Mouse (Mus musculus) liver, adult 2 months (tissue): ENCODE measurements around the gene Tmed10. TPM values are rescaled to one million over a fixed set of nuclear protein-coding genes. Genes with fewer than 3 reads are reported as not detected.

Experiments
- DNase-seq: peaks from one replicate; pipeline ENCODE4 v3.0.0-alpha.2; 2011; ENCODE audit warnings: low read depth, low spot score; ENCODE audit errors: extremely low read depth
- H3K27ac ChIP-seq: fragments of 200-500 bp; replicated peaks from 2 replicates; pipeline ENCODE4 v1.5.1; 2012; ENCODE audit warnings: low read depth, mild to moderate bottlenecking, control low read depth, inconsistent platforms, low read length; ENCODE audit not compliant: insufficient read depth
- H3K27me3 ChIP-seq: fragments of 200-500 bp; 2 replicates; pipeline ENCODE4 v1.6.1; 2012; ENCODE audit warnings: mild to moderate bottlenecking, moderate library complexity, low read length, inconsistent platforms; ENCODE audit not compliant: control insufficient read depth, insufficient read depth
- H3K36me3 ChIP-seq: fragments of 200-500 bp; 2 replicates; pipeline ENCODE4 v1.6.1; 2012; ENCODE audit warnings: low read length, inconsistent platforms; ENCODE audit not compliant: control insufficient read depth, insufficient read depth
- H3K4me1 ChIP-seq: fragments of 200-500 bp; 2 replicates; pipeline ENCODE4 v1.6.1; 2011; ENCODE audit warnings: low read length; ENCODE audit not compliant: control insufficient read depth, insufficient read depth
- H3K4me3 ChIP-seq: fragments of 200-500 bp; 2 replicates; pipeline ENCODE4 v1.5.1; 2011; ENCODE audit warnings: low read depth, mild to moderate bottlenecking, control low read depth, low read length, moderate library complexity; ENCODE audit not compliant: insufficient read depth
- H3K79me2 ChIP-seq: fragments of 200-500 bp; 2 replicates; pipeline ENCODE4 v1.6.1; 2012; ENCODE audit warnings: inconsistent platforms, mild to moderate bottlenecking, low read length, moderate library complexity; ENCODE audit not compliant: control insufficient read depth, insufficient read depth
- H3K9ac ChIP-seq: fragments of 200-500 bp; 2 replicates; pipeline ENCODE4 v1.6.1; 2012; ENCODE audit warnings: low read depth, mild to moderate bottlenecking, control low read depth, inconsistent platforms, low read length
- CTCF ChIP-seq: fragments of 200-500 bp; IDR thresholded peaks from 2 replicates; pipeline ENCODE4 v1.5.1; 2011; ENCODE audit warnings: low read depth, low read length, control low read depth
- POLR2A ChIP-seq: fragments of 200-500 bp; IDR thresholded peaks from 2 replicates; pipeline ENCODE4 v1.6.1; 2011; ENCODE audit warnings: low read length, control low read depth; ENCODE audit not compliant: insufficient read depth; ENCODE audit errors: extremely low read depth
- WGBS: fragments of 180-500 bp; shearing (Covaris S2); methylation state at CpG from one replicate; pipeline ENCODE4 v1.1.7; 2018; 5-methylcytosine and 5-hydroxymethylcytosine counted together
- polyA plus RNA-seq: library from polyadenylated mRNA; depleted of rRNA; stranded (reverse); fragments of >200 nt; gene quantifications from 2 replicates; pipeline ENCODE4 v1.2.3, GENCODE M21; 2012
- total RNA-seq: library from RNA; depleted of rRNA; stranded (reverse); fragments of >200 nt; gene quantifications from 2 replicates; pipeline ENCODE4 v1.2.3, GENCODE M21; 2014

Gene Tmed10
- total and polyA plus RNA-seq, 2 experiments: 44.3 to 151 TPM

- no peaks in the 10 kb centered on the region for H3K27me3 ChIP-seq
- DNase-seq: peak; percentile 31
- TF ChIP-seq POLR2A: no peak
- no peak for TF ChIP-seq CTCF
- H3K27ac ChIP-seq: no peak overlapping the region
- H3K4me1 ChIP-seq: peaks cover 29% of the 10 kb centered on the region
- H3K36me3 ChIP-seq: no peaks in the 10 kb centered on the region
- H3K9ac ChIP-seq: no peak overlapping the region
- H3K79me2 ChIP-seq: peaks cover 45% of the 10 kb centered on the region; the same call in 1 of the 2 replicates
- no peak overlapping the region for H3K4me3 ChIP-seq
- 63% methylated on average over 8 of the region's 8 CpGs for WGBS
Measured at GRCm38 (mm10) chr12:85372068-85372665, 2.5 kb downstream of the Tmed10 start.

- 25% methylated on average over 6 of the region's 6 CpGs for WGBS
- DNase-seq: no peak
- Histone ChIP-seq H3K4me1 (peaks cover 34% of the 10 kb centered on the region), H3K79me2 (peaks cover 58% of the 10 kb centered on the region; the same call in 1 of the 2 replicates), H3K27me3 (no peaks in the 10 kb centered on the region), H3K4me3 (no peak overlapping the region), H3K27ac (no peak overlapping the region), H3K9ac (no peak overlapping the region), H3K36me3 (no peaks in the 10 kb centered on the region)
- no peak for TF ChIP-seq CTCF
Measured at GRCm38 (mm10) chr12:85368441-85369063, 6.1 kb downstream of the Tmed10 start.

GRCm38 (mm10) chr12:85366271-85366670 lies 8.4 kb downstream of the Tmed10 start:
- H3K79me2 ChIP-seq: peaks cover 56% of the 10 kb centered on the region
- no peaks in the 10 kb centered on the region for H3K36me3 ChIP-seq
- no peak overlapping the region for H3K27ac ChIP-seq
- DNase-seq: no peak
- no peak overlapping the region for H3K4me3 ChIP-seq
- TF ChIP-seq CTCF: 0 out of 2 replicates have a peak, but pooled peaks have one; percentile 22
- no peak for TF ChIP-seq POLR2A
- peaks cover 24% of the 10 kb centered on the region for H3K4me1 ChIP-seq
- H3K27me3 ChIP-seq: no peaks in the 10 kb centered on the region
- 40% methylated on average over 3 of the region's 3 CpGs for whole genome bisulfite sequencing
- H3K9ac ChIP-seq: no peak overlapping the region

GRCm38 (mm10) chr12:85362510-85362909 lies 12.1 kb downstream of the Tmed10 start:
- Histone ChIP-seq H3K79me2 (peaks cover 51% of the 10 kb centered on the region), H3K9ac (no peak overlapping the region), H3K4me3 (no peak overlapping the region), H3K27ac (no peak overlapping the region), H3K27me3 (no peaks in the 10 kb centered on the region), H3K36me3 (no peaks in the 10 kb centered on the region), H3K4me1 (peaks cover 6% of the 10 kb centered on the region)
- WGBS: 74% methylated on average over 4 of the region's 4 CpGs
- DNase-seq: no peak
- TF ChIP-seq CTCF (no peak), POLR2A (no peak)

GRCm38 (mm10) chr12:85361580-85361979 lies 13.1 kb downstream of the Tmed10 start:
- H3K36me3 ChIP-seq: no peaks in the 10 kb centered on the region
- TF ChIP-seq CTCF (no peak), POLR2A (no peak)
- peaks cover 2% of the 10 kb centered on the region for H3K4me1 ChIP-seq
- no peak overlapping the region for H3K9ac ChIP-seq
- peaks cover 47% of the 10 kb centered on the region for H3K79me2 ChIP-seq
- no peak overlapping the region for H3K4me3 ChIP-seq
- no peak overlapping the region for H3K27ac ChIP-seq
- no peaks in the 10 kb centered on the region for H3K27me3 ChIP-seq
- DNase-seq: no peak

GRCm38 (mm10) chr12:85361165-85361564 lies 13.5 kb downstream of the Tmed10 start:
- H3K4me1 ChIP-seq: no peaks in the 10 kb centered on the region; the same call in 1 of the 2 replicates
- H3K27ac ChIP-seq: no peak overlapping the region
- H3K4me3 ChIP-seq: no peak overlapping the region
- no peak overlapping the region for H3K9ac ChIP-seq
- peaks cover 47% of the 10 kb centered on the region for H3K79me2 ChIP-seq
- no peak for TF ChIP-seq POLR2A
- no peak for TF ChIP-seq CTCF
- WGBS: 79% methylated on average over 3 of the region's 3 CpGs
- no peak for DNase-seq
- H3K27me3 ChIP-seq: no peaks in the 10 kb centered on the region
- H3K36me3 ChIP-seq: no peaks in the 10 kb centered on the region
